Mouse (Mus musculus): Measurements from ENCODE around the gene Pds5b. TPM values are rescaled to one million over a fixed set of nuclear protein-coding genes. Genes with fewer than 3 reads are reported as not detected.
"Not testable (repeated sequence)": the region's sequence is repeated elsewhere in the genome, so short reads cannot be mapped to it uniquely, and the experiment has no call there.

The Pds5b gene
- polyA plus RNA-seq, 1 experiment from 2014 or later: 29.1 TPM

GRCm38 (mm10) chr5:150664794-150665131 is 8.8 kb upstream of the Pds5b start:
- Histone ChIP-seq H3K4me1 (peaks cover 27% of the 10 kb centered on the region), H3K4me2 (peak overlapping the region; percentile 73), H3K9me3 (replicated peaks) (no peaks in the 10 kb centered on the region), H3K4me3 (replicated peaks) (peak overlapping the region; percentile 99), H3K27me3 (replicated peaks) (no peaks in the 10 kb centered on the region), H3K27ac (replicated peaks) (peak overlapping the region; percentile 96), H3K9ac (replicated peaks) (peak overlapping the region; percentile 94), H3K36me3 (peaks cover 12% of the 10 kb centered on the region)
- no peak for ATAC-seq (ENCODE audit: low FRiP score)
- WGBS: under 1% methylated on average over 10 of the region's 10 CpGs

- H3K27ac ChIP-seq (replicated peaks): peak overlapping the region; percentile 96
- H3K4me3 ChIP-seq (replicated peaks): peak overlapping the region; percentile 99
- H3K9ac ChIP-seq (replicated peaks): peak overlapping the region; percentile 94
- no peaks in the 10 kb centered on the region for H3K9me3 ChIP-seq (replicated peaks)
- peak overlapping the region; percentile 73 for H3K4me2 ChIP-seq
- H3K36me3 ChIP-seq: peaks cover 12% of the 10 kb centered on the region
- H3K27me3 ChIP-seq (replicated peaks): no peaks in the 10 kb centered on the region
- under 1% methylated on average over 52 of the region's 52 CpGs for WGBS
- peak; percentile 99 for ATAC-seq (ENCODE audit: low FRiP score)
- peaks cover 25% of the 10 kb centered on the region for H3K4me1 ChIP-seq
Measured at GRCm38 (mm10) chr5:150665132-150665954, 8.2 kb upstream of the Pds5b start.

GRCm38 (mm10) chr5:150666133-150666739 is 7.3 kb upstream of the Pds5b start, which contains the start of gene N4bp2l2:
N4bp2l2 (minus strand) TSS chr5:150666183.
- Histone ChIP-seq H3K4me1 (peaks cover 16% of the 10 kb centered on the region), H3K36me3 (peaks cover 10% of the 10 kb centered on the region), H3K9ac (replicated peaks) (peak within 1 kb of the TSS; percentile 94), H3K4me3 (replicated peaks) (peak within 1 kb of the TSS; percentile 99), H3K4me2 (peak within 1 kb of the TSS; percentile 73), H3K27ac (replicated peaks) (peak within 1 kb of the TSS; percentile 96)
- H3K9me3 ChIP-seq (replicated peaks); H3K27me3 ChIP-seq (replicated peaks); ATAC-seq (ENCODE audit: low FRiP score): not testable (repeated sequence)
- 92% methylated on average over 9 of the region's 9 CpGs for WGBS

- Histone ChIP-seq H3K27me3 (replicated peaks) (no peaks in the 10 kb centered on the region), H3K4me2 (no peak overlapping the region), H3K4me1 (peaks cover 4% of the 10 kb centered on the region), H3K9ac (replicated peaks) (no peak overlapping the region), H3K9me3 (replicated peaks) (no peaks in the 10 kb centered on the region), H3K27ac (replicated peaks) (no peak overlapping the region), H3K4me3 (replicated peaks) (no peak overlapping the region), H3K36me3 (no peaks in the 10 kb centered on the region)
- no peak for ATAC-seq (ENCODE audit: low FRiP score)
- 69% methylated on average over 4 of the region's 4 CpGs for WGBS
Measured at GRCm38 (mm10) chr5:150668731-150669130, 4.8 kb upstream of the Pds5b start.

- no peak for ATAC-seq (ENCODE audit: low FRiP score)
- Histone ChIP-seq H3K4me3 (replicated peaks) (no peak overlapping the region), H3K36me3 (no peaks in the 10 kb centered on the region), H3K4me1 (peaks cover 21% of the 10 kb centered on the region), H3K9ac (replicated peaks) (no peak overlapping the region), H3K27me3 (replicated peaks) (no peaks in the 10 kb centered on the region), H3K27ac (replicated peaks) (no peak overlapping the region), H3K9me3 (replicated peaks) (no peaks in the 10 kb centered on the region), H3K4me2 (no peak overlapping the region)
- 94% methylated on average over 7 of the region's 7 CpGs for WGBS
Measured at GRCm38 (mm10) chr5:150672343-150672742, 1.2 kb upstream of the Pds5b start.

- Histone ChIP-seq H3K4me1 (peaks cover 25% of the 10 kb centered on the region), H3K4me3 (replicated peaks) (peak overlapping the region; percentile 80), H3K36me3 (no peaks in the 10 kb centered on the region), H3K9ac (replicated peaks) (peak overlapping the region; percentile 89), H3K9me3 (replicated peaks) (no peaks in the 10 kb centered on the region), H3K4me2 (peak overlapping the region; percentile 63), H3K27ac (replicated peaks) (peak overlapping the region; percentile 98), H3K27me3 (replicated peaks) (no peaks in the 10 kb centered on the region)
- WGBS: 3% methylated on average over 69 of the region's 91 CpGs
- peak; percentile 63 for ATAC-seq (ENCODE audit: low FRiP score)
Measured at GRCm38 (mm10) chr5:150673880-150674621, 512 bp downstream of the Pds5b start.

- peaks cover 25% of the 10 kb centered on the region for H3K4me1 ChIP-seq
- no peaks in the 10 kb centered on the region for H3K9me3 ChIP-seq (replicated peaks)
- H3K9ac ChIP-seq (replicated peaks): 0 out of 2 replicates have a peak overlapping the region, but pooled peaks have one; percentile 89
- no peaks in the 10 kb centered on the region for H3K36me3 ChIP-seq
- peak overlapping the region; percentile 63 for H3K4me2 ChIP-seq
- no peaks in the 10 kb centered on the region for H3K27me3 ChIP-seq (replicated peaks)
- H3K4me3 ChIP-seq (replicated peaks): peak overlapping the region; percentile 80
- no peak for ATAC-seq (ENCODE audit: low FRiP score)
- 44% methylated on average over 6 of the region's 6 CpGs for WGBS
- no peak overlapping the region for H3K27ac ChIP-seq (replicated peaks)
Measured at GRCm38 (mm10) chr5:150674866-150675265, 1.3 kb downstream of the Pds5b start.

- H3K4me3 ChIP-seq (replicated peaks); H3K4me2 ChIP-seq; H3K9ac ChIP-seq (replicated peaks); H3K9me3 ChIP-seq (replicated peaks); H3K36me3 ChIP-seq; H3K27ac ChIP-seq (replicated peaks); H3K27me3 ChIP-seq (replicated peaks); ATAC-seq (ENCODE audit: low FRiP score); H3K4me1 ChIP-seq: not testable (repeated sequence)
- 96% methylated on average over 6 of the region's 6 CpGs for WGBS
Measured at GRCm38 (mm10) chr5:150682862-150683261, 9.3 kb downstream of the Pds5b start.

- 0 out of 2 replicates have a peak, but pooled peaks cover 2% of the 10 kb centered on the region for H3K9me3 ChIP-seq (replicated peaks)
- no peak overlapping the region for H3K4me3 ChIP-seq (replicated peaks)
- no peak overlapping the region for H3K27ac ChIP-seq (replicated peaks)
- no peak overlapping the region for H3K4me2 ChIP-seq
- H3K27me3 ChIP-seq (replicated peaks): no peaks in the 10 kb centered on the region
- H3K36me3 ChIP-seq: 0 out of 2 replicates have a peak, but pooled peaks cover 7% of the 10 kb centered on the region
- no peak overlapping the region for H3K9ac ChIP-seq (replicated peaks)
- H3K4me1 ChIP-seq: 0 out of 2 replicates have a peak, but pooled peaks cover 3% of the 10 kb centered on the region
- no peak for ATAC-seq (ENCODE audit: low FRiP score)
Measured at GRCm38 (mm10) chr5:150690685-150691084, 17.1 kb downstream of the Pds5b start.

- no peak for ATAC-seq (ENCODE audit: low FRiP score)
- no peaks in the 10 kb centered on the region for H3K4me1 ChIP-seq
- H3K27ac ChIP-seq (replicated peaks): no peak overlapping the region
- H3K4me3 ChIP-seq (replicated peaks): no peak overlapping the region
- H3K36me3 ChIP-seq: 0 out of 2 replicates have a peak, but pooled peaks cover 11% of the 10 kb centered on the region
- 0 out of 2 replicates have a peak, but pooled peaks cover 2% of the 10 kb centered on the region for H3K9me3 ChIP-seq (replicated peaks)
- no peak overlapping the region for H3K4me2 ChIP-seq
- H3K9ac ChIP-seq (replicated peaks): no peak overlapping the region
- H3K27me3 ChIP-seq (replicated peaks): no peaks in the 10 kb centered on the region
- 88% methylated on average over 2 of the region's 2 CpGs for WGBS
Measured at GRCm38 (mm10) chr5:150693277-150693676, 19.7 kb downstream of the Pds5b start.

- Histone ChIP-seq H3K4me2 (no peak overlapping the region), H3K9ac (replicated peaks) (no peak overlapping the region), H3K4me1 (0 out of 2 replicates have a peak, but pooled peaks cover 4% of the 10 kb centered on the region), H3K9me3 (replicated peaks) (no peaks in the 10 kb centered on the region), H3K36me3 (no peaks in the 10 kb centered on the region), H3K27ac (replicated peaks) (no peak overlapping the region), H3K4me3 (replicated peaks) (no peak overlapping the region), H3K27me3 (replicated peaks) (no peaks in the 10 kb centered on the region)
- no peak for ATAC-seq (ENCODE audit: low FRiP score)
- WGBS: 41% methylated on average over 2 of the region's 2 CpGs
Measured at GRCm38 (mm10) chr5:150702714-150703113, 29.2 kb downstream of the Pds5b start.

All from neural tube, embryonic 15.5 days (tissue).